Mouse (Mus musculus) macrophage (primary cell): ENCODE results near the gene Papolb. TPM values are rescaled to one million over a fixed set of nuclear protein-coding genes. Genes with fewer than 3 reads are reported as not detected.

Source experiments
- H3K27ac ChIP-seq: fragments of 350-480 bp; formaldehyde crosslinking; 2 replicates; pipeline ENCODE4 v1.9.0; 2021
- H3K36me3 ChIP-seq: fragments of 350-480 bp; formaldehyde crosslinking; 2 replicates; pipeline ENCODE4 v1.9.0; 2021; ENCODE audit errors: inconsistent target
- H3K4me3 ChIP-seq: fragments of 350-480 bp; formaldehyde crosslinking; 2 replicates; pipeline ENCODE4 v1.9.0; 2021; ENCODE audit errors: inconsistent target
- H3K79me2 ChIP-seq: fragments of 350-480 bp; formaldehyde crosslinking; 2 replicates; pipeline ENCODE4 v1.9.0; 2021; ENCODE audit errors: inconsistent target
- WGBS: methylation state at CpG from one replicate; pipeline ENCODE4 v1.1.7; 2026; ENCODE audit warnings: inconsistent platforms; ENCODE audit not compliant: missing documents; 5-methylcytosine and 5-hydroxymethylcytosine counted together
- polyA plus RNA-seq: library from polyadenylated mRNA; stranded (reverse); fragments of 250-400 nt; gene quantifications from 3 replicates; pipeline ENCODE4 v1.2.4, GENCODE M21; 2018; ENCODE audit warnings: inconsistent platforms

Gene Papolb
- polyA plus RNA-seq, 1 experiment from 2014 or later, result not detected

DNA sequence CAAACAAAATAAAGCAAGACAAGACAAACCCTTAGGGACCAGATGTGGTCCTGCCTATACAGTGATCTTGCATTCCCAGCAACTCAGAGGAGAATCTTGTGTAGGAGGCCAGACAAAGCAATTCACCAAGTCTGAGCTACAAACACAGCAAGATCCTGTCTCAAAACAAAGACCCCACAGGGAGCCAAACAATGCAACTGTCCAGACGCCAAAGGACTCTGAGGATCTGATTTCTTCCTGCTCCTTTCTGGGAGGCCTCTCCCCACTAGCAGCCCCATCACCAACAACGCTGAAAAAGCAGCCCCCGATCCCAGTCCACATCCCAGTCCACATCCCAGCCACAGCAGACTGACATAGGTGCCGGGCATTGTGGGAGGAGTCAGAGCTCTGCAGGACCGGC is 16.5 kb upstream of the Papolb start:
- no peaks in the 10 kb centered on the region for H3K36me3 ChIP-seq
- H3K79me2 ChIP-seq, result no peaks in the 10 kb centered on the region
- no peak overlapping the region for H3K27ac ChIP-seq
- H3K4me3 ChIP-seq, result no peak overlapping the region
- WGBS, result 63% methylated on average over 5 of the region's 5 CpGs

DNA sequence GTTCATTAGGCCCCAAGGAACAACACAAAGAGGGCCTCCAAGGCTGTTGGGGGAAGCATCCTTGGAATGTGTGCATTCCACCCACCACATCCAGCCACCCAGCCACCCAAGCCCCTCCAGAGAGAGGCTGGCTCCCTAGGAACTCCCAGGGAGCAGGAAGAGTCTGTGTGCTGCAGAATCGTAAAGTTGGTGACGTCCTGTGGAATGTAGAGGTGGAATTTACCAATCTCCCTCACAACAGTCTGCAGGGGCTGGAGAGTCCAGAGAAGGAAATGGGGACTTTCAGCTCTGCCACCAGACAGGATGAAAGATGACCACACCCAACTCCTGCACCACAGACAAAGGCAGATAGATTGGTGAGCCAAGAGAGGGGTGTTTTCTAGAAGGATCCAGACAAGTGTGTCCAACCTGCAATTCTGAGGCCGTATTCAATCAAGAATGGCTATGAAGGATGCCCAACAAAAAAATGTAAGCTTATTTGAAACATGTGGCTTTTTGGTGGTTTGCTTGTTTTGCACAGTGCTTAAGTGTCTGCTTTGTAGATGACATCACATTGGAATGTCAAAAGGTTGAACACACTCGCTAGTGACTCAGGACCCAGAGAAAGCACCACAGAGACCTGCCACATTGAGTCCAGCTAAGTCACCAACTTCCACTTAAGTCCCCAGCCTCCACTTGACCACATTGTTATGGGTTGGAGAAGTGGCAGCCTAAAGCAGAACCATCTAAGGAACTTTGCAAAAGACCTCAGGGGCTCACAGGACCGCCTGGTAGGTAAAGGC is 15.3 kb upstream of the Papolb start:
- no peaks in the 10 kb centered on the region for H3K79me2 ChIP-seq
- H3K4me3 ChIP-seq, result no peak overlapping the region
- WGBS, result 60% methylated on average over 5 of the region's 5 CpGs
- H3K27ac ChIP-seq, result no peak overlapping the region
- no peaks in the 10 kb centered on the region for H3K36me3 ChIP-seq

DNA sequence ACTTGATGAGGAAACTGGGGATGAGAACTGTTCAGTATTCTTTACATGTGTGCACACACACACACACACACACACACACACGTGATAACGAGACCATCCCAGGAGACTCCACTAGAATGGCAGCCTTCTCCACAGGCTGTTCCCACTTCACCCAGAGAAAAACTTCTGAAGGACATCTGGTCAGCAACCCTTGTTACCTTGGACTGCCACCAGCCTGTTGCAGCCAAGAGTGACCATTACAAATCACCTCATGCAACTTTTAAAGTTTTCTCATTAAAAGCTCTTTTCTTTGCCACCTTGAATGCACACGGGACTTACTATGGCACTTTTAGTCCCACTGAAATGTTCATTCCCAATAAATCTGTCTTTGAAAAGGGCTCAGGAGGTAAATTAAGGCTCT is 7.4 kb upstream of the Papolb start:
- WGBS, result 83% methylated on average over 3 of the region's 3 CpGs
- no peak overlapping the region for H3K27ac ChIP-seq
- no peak overlapping the region for H3K4me3 ChIP-seq
- H3K79me2 ChIP-seq, result no peaks in the 10 kb centered on the region
- no peaks in the 10 kb centered on the region for H3K36me3 ChIP-seq

DNA sequence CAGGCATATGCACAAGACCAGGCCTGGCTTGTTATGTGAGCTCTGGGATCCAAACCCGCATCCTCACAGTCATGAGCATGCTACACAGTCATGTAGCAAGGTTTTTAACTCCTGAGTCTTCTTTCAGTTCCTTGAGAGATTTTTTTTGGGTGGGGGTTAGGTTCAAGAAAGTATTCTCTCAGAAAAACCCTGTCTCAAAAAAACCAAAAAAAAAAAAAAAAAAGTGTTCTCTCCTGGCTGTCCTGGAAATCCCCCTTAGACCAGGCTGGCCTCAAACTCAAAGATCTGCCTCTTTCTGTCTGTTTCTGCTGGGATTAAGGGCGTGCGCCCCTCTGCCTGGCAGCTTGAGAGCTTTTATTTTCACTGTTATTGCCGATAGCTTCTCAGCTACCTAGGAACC is 5.5 kb upstream of the Papolb start:
- H3K27ac ChIP-seq, result no peak overlapping the region
- no peaks in the 10 kb centered on the region for H3K36me3 ChIP-seq
- no peak overlapping the region for H3K4me3 ChIP-seq
- WGBS, result 91% methylated on average over 4 of the region's 4 CpGs
- no peaks in the 10 kb centered on the region for H3K79me2 ChIP-seq

DNA sequence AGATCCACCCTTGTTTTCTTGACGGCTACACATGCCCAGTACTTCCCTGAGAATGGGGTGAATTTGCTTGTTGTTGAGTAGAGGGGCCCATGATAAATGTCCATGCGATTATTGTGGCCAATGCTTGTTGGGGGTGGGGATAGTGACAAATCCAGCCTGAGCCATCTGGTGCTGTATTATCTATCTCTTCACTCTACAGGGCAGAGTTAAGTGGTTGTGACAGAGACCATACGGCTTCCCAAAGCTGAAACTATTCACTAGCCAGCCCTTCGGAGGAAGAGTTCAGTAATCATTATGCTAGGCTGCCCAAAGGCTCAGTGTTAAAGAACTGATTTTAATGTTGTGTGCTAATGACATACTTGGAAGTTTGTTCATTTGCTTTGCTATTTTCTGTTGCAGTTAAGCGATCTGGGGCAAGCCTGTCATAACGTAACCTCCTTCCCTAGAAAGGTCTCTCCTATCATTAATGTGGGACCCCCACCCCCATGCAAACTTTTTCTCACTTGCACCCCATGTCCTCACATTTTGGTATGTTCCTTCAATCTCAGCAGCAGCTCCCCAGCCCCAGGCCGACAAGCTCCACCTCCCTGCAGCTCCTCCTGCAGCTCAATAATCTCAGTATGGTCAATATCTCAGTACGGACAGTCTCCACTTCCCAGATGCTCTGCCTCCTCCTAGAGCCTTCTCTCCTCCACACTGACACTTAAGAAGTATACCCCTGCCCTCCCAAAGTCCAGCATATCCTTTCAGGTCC is 5.0 kb downstream of the Papolb start:
- 91% methylated on average over 8 of the region's 8 CpGs for WGBS

DNA sequence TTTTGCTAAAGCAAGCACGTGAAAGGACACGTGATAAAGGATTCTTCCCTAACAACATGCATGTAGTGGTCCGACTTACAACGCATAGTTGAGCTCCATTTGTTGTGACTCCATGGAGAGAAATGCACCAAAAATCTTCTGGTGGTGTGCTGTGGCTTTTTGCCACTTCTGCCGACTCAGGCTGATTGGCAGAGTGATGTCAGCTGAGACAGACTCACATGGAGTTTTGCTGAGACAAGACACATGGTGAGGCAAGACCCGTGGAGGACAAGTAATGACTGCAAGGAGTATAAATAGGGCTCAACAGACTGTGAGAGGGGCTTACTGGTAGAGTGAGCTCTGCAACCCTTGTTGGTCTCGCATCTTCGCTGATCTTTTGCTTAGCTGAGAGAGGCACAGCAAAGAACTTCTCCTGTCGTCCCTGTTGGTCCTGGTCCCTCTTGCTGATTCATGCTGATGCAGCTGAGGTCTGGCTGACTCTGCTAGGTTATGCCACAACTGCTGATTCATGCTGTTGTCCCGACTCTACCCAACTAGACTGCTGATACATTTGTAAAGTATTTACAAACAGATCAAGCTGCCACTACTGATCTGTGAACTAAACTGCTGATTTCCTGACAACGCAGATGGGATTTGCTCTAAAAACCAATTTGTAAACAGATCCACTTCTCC is 8.5 kb downstream of the Papolb start:
- Histone ChIP-seq H3K27ac (no peak overlapping the region), H3K36me3 (no peaks in the 10 kb centered on the region), H3K79me2 (no peaks in the 10 kb centered on the region), H3K4me3 (no peak overlapping the region)
- WGBS, result 70% methylated on average over 11 of the region's 11 CpGs

More for the DNA sequence above, 5.0 kb downstream of the Papolb start:
- no peaks in the 10 kb centered on the region for H3K79me2 ChIP-seq
- no peak overlapping the region for H3K4me3 ChIP-seq
- H3K27ac ChIP-seq, result no peak overlapping the region
- H3K36me3 ChIP-seq, result no peaks in the 10 kb centered on the region

DNA sequence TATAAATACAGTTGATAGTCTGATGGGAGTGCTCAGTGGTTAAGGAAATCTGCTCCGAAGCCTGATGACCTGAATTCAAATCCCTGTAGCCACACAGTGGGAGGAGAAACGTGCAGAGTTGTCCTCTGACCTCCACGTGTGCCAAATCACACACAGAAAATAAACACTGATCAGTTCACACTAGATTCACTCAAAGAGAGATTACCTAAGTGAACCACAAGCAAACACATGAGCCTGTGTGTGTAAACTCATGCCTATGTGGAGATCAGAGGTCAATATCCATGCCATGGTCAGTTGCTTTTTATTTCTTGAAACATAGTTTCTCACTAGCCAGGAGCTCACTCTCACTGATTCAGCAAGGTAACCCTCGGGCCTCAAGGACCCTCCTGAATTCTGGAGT is 9.5 kb downstream of the Papolb start:
- Histone ChIP-seq H3K4me3 (no peak overlapping the region), H3K36me3 (no peaks in the 10 kb centered on the region), H3K27ac (no peak overlapping the region), H3K79me2 (no peaks in the 10 kb centered on the region)
- 89% methylated on average over 4 of the region's 4 CpGs for WGBS

DNA sequence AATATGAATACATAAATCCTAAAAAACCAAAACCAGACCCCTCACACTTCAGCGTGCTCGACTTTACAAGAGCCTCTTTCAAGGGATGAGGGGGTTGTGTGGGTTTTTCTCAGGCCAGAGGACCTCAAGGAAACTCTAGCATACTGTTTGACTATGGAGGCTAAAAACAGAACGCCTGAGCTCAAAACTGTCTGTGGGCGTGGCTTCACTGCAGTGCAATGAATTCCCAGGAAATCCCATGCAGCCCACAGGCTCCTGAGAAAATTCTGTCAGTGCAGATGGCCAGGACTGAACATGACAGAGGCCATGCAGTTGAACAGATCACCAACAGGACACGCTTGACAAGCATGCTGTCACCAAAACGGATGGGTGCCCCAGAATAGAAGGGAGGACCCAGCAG is 10.9 kb downstream of the Papolb start:
- WGBS, result 81% methylated on average over 6 of the region's 6 CpGs
- H3K27ac ChIP-seq, result no peak overlapping the region
- no peaks in the 10 kb centered on the region for H3K36me3 ChIP-seq
- no peaks in the 10 kb centered on the region for H3K79me2 ChIP-seq
- no peak overlapping the region for H3K4me3 ChIP-seq

DNA sequence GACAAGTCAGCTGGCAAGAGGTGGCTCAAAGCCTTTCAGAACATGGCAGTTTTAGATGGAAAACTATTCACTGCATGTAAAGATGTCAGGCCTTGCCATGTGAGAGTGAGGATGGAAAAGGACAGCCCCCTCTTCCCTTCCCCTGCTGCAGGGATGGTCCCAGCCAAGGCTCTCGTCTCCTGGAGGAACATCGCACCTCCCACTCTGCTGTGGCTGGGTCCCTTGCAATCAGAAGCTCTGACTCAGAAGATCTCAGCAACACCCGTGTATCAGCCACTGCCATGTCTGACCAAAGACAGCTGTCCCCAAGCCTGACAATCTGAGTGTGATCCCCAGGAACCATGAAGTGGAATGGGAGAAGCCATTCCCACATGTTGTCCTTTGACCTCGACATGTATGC is 17.8 kb downstream of the Papolb start:
- H3K36me3 ChIP-seq, result no peaks in the 10 kb centered on the region
- H3K27ac ChIP-seq, result no peak overlapping the region
- no peaks in the 10 kb centered on the region for H3K79me2 ChIP-seq
- WGBS, result 89% methylated on average over 4 of the region's 4 CpGs
- H3K4me3 ChIP-seq, result no peak overlapping the region

DNA sequence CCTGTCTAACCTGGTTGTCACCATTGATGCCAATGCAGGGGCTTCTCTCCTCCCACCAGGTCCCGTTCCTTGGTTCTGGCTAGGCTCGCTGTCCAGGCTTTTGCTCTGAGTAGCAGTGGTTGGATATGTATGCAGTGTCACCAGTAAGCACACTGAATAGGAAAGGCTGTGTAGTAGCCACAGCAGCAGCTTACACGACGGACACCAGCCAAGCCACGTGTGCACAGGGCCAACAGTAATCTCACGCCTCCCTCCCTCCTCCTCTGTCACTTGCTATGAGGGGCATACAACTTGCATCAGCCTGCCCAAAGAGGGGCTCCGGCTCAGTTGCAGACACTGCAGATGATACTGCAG is 19.8 kb downstream of the Papolb start:
- Histone ChIP-seq H3K79me2 (no peaks in the 10 kb centered on the region), H3K4me3 (no peak overlapping the region), H3K27ac (no peak overlapping the region), H3K36me3 (no peaks in the 10 kb centered on the region)
- whole genome bisulfite sequencing, result 83% methylated on average over 7 of the region's 7 CpGs

DNA sequence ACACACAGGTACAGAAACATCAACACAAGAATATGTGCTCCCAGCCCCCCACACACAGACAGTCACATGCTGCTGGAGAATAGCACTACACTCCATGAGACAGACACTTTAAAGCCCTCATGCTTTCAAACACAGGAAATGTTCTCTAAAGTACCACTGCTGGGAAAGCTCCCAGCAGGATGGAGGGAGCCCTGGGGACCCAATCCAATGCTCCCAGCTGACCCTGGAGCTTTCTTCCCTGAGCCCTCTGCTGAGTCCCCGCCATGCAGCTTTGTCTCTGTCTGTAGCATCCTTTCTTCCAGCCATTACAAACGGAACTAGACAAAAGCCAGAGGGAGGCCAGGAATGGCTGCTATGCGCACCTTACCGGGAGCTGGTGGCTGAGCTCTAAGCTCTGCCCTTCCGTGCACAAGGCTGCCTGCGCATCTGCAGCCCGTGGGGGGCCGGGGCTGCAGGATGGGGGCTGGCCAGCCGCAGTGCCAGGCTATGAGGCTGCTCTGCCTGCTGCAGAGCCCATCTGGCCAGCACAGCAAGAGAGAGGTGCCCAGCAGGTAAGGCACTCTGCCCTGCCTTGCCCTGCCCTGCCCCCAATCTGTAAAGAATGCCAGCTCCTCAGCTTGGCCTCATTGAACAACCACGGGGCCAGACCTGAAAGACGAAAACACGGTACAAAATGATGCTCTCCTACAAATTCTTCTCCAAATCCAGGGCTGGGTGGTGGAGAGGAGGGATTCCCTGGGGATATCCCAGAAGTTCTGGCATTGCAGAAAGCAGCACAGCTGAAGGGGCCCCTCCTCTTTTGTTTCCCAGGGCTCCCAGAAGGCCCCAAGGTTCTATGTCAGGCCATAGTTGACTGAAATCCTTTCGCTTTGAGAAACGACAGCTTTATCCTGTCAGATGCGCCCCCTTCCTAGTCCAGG is 20.5 kb downstream of the Papolb start:
- H3K36me3 ChIP-seq, result no peaks in the 10 kb centered on the region
- 55% methylated on average over 15 of the region's 15 CpGs for WGBS

DNA sequence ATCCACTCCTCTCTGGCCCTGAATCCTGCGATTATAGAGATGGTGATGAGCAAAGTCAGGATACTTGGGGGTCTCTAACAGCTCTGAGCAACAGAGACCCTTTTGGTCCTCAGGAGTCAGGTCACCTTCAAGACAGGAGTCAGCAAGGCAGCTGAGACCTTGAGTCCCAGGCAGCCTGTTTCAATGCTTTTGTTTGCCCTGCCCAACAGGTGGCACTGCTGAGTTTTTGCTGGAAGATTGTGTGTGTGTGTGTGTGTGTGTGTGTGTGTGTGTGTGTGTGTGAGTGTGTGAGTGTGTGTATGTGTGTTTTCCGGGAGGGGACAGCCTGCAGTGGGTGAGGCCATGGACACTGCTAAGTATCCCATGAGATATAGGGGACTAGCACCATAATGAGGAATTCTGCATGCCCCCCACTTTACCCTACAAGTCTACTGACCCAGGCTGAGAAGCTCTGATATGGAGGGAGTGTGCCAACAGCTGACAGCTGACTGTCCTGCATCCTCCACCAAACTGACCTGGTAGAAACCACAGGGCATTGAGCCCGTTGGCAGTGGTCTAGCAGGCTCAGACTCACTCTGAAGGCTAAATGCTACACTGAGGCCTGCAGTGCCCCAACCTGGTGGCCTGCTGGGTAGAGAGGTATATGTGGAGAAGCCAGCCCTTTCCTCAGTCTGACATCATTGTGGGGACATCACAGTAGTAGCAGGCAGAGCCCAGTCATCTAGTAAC is 24.0 kb downstream of the Papolb start:
- 73% methylated on average over 2 of the region's 3 CpGs for WGBS
- Histone ChIP-seq H3K4me3 (no peak overlapping the region), H3K27ac (no peak overlapping the region), H3K36me3 (no peaks in the 10 kb centered on the region), H3K79me2 (no peaks in the 10 kb centered on the region)

More for the DNA sequence above, 20.5 kb downstream of the Papolb start:
- Histone ChIP-seq H3K79me2 (no peaks in the 10 kb centered on the region), H3K4me3 (no peak overlapping the region), H3K27ac (no peak overlapping the region)

DNA sequence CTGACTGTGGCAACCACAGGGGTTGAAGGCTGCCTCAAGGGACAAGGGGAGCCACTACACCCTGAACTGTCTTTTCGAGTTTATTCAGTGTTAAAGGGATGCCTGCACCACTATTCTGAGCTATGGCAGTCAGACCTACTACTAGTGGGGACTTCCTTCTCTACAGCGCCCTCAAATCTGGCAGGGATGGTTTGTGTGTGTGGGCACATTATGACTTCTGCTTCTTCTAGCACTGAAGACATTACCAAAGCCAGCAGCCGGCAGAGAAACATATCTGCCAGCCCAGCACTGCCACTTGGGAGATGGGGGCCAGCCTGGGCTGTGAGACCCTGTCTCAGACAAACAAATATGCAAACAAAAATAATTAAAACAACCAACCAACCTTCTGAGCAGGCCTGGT is 25.7 kb downstream of the Papolb start:
- Histone ChIP-seq H3K4me3 (no peak overlapping the region), H3K79me2 (no peaks in the 10 kb centered on the region), H3K27ac (no peak overlapping the region), H3K36me3 (no peaks in the 10 kb centered on the region)
- 37% methylated on average over 3 of the region's 3 CpGs for WGBS

DNA sequence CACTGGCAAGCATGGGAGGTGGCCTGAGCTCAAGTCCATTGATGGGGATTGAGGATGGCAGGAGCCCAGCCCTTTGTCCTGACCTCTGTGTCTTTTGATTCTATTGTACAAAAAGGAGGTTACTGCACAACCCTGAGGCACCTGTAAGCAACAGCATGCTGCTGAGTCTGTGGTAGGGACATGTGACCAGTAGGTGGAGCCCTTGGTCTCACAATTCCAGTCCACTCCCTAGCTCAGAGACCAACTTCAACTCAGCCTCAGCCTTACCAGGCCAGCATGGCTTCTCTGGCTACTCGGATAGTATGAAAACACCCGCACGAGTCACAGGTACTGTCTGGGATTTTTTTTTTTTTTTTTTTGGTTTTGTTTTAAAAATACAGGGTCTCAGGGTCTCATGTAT is 27.5 kb downstream of the Papolb start:
- Histone ChIP-seq H3K4me3 (no peak overlapping the region), H3K79me2 (no peaks in the 10 kb centered on the region), H3K36me3 (no peaks in the 10 kb centered on the region), H3K27ac (no peak overlapping the region)
- 3% methylated on average over 3 of the region's 3 CpGs for WGBS
